Comparison of ENCODE assay signal across 38 mouse cellular contexts in genomic region chrX:53611395-53611794, GRCm38 (mm10). TPM values are rescaled to one million over a fixed set of nuclear protein-coding genes. Genes with fewer than 3 reads are reported as not detected.
"Had no signal": no experiment of that assay in that cellular context is flagged by ENCODE, and none has a peak within 500 bp of the region (broad histone marks: within the 10 kb centered on the region; RNA-seq: fewer than 3 reads in every experiment).

No protein-coding gene starts in this region.

RNA-seq across cellular contexts. Expression of gene Gm14597, which starts 2.6 kb away (rescaled TPM):
- total RNA-seq: heart, postnatal 10 days; heart, postnatal 14 days; heart, postnatal 25 days; heart, postnatal 36 days; heart, postnatal 4 days; hematopoietic stem cell, adult 5-6 weeks; hindbrain, postnatal 0 days; layer of hippocampus, adult 18-20 months; layer of hippocampus, adult 8-10 months; layer of hippocampus, postnatal 10 days; layer of hippocampus, postnatal 14 days; layer of hippocampus, postnatal 25 days; layer of hippocampus, postnatal 36 days; left cerebral cortex, adult 18-20 months; left cerebral cortex, adult 2 months; left cerebral cortex, adult 8-10 months had no signal
- polyA plus RNA-seq: heart, embryonic 12.5 days; heart, embryonic 13.5 days; heart, embryonic 14.5 days; heart, embryonic 15.5 days; heart, embryonic 16.5 days; heart, postnatal 0 days; hindbrain, embryonic 10.5 days; hindbrain, embryonic 11.5 days; hindbrain, embryonic 12.5 days; hindbrain, embryonic 14.5 days; hindbrain, embryonic 15.5 days; hindbrain, postnatal 0 days; inflammation-experienced regulatory T-cells, adult 6 months; intestine, embryonic 14.5 days; intestine, embryonic 15.5 days; intestine, embryonic 16.5 days; intestine, postnatal 0 days; kidney, adult 2 months; kidney, embryonic 14.5 days; kidney, embryonic 15.5 days; kidney, embryonic 16.5 days; kidney, postnatal 0 days; large intestine, adult 2 months had no signal
